Mouse (Mus musculus): ENCODE data around the gene Dusp6. TPM values are rescaled to one million over a fixed set of nuclear protein-coding genes. Genes with fewer than 3 reads are reported as not detected.
"Not testable (repeated sequence)": the region's sequence is repeated elsewhere in the genome, so short reads cannot be mapped to it uniquely, and the experiment has no call there.

Dusp6 gene
- 87.7 and 98.5 TPM in 2 replicates for polyA plus RNA-seq (2014; fragmentation: Nextera tagmentation; extraction: Ambion mirVana)

- peak; percentile 96 for ATAC-seq (ENCODE audit: low FRiP score, low TSS enrichment)
- under 1% methylated on average over 29 of the region's 29 CpGs for WGBS
- H3K27ac ChIP-seq (ENCODE audit: low read depth, low read length), result peak within 1 kb of the TSS; percentile 99
Observed at GRCm38 (mm10) chr10:99262867-99263379, at the start of gene Dusp6. TSS of gene Dusp6 (plus strand) at chr10:99263231.

DNA sequence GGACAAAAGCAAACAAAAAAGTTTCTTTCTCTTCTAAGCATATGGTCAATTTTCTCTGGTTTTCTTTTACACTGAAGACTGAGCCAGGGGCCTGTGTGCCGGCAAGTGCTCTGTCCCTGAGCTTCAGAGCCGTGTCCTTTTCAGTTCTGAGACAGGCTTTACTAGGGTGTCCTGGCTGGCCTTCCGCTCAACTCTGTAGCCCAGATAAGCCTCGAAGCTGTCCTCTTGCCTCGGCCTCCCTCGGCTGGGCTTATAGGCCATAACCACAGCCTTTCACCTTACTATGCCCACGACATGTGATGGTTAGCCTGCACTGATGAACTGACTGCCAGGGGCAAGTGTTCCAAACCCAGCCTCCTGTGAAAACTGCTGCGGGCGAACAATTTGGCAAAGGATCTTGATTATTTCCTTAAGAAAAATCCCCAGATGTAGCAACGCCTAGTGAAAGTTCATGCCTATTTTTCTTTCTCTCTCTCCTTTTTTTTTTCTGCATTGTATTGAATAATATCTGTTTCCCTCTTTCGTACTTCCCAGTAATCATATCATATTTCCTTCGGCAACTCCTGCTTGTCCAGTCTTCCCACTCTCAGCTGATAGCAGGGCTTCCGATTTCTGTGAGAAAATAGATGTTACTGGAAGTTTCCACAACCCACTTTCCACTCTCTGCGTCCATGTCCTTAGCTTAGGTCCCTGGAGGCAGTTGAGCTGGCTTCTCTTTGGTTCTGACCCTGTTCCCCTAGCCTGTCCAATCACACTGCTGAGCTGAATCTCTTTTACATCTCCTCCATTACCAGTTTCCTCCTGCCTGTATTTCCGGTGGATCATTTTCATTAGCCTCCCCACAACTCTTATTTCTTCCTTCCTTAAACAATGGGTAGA, 48.4 kb upstream of the Dusp6 start:
- no peaks in the 10 kb centered on the region for H3K36me3 ChIP-seq (ENCODE audit: control insufficient read depth, insufficient read depth, low read length)
- no peak overlapping the region for H3K9ac ChIP-seq (ENCODE audit: low read depth, low read length)
- 75% methylated on average over 15 of the region's 15 CpGs for WGBS
- ATAC-seq (ENCODE audit: low FRiP score, low TSS enrichment), result no peak
- H3K27me3 ChIP-seq (ENCODE audit: control insufficient read depth, insufficient read depth, low read length), result no peaks in the 10 kb centered on the region
- no peaks in the 10 kb centered on the region for H3K9me3 ChIP-seq (ENCODE audit: control insufficient read depth, low read length)
- no peak overlapping the region for H3K27ac ChIP-seq (ENCODE audit: low read depth, low read length)
- no peak overlapping the region for H3K4me3 ChIP-seq (ENCODE audit: low read length)
- H3K4me1 ChIP-seq (ENCODE audit: control insufficient read depth, insufficient read depth, low read length), result no peaks in the 10 kb centered on the region
- H3K4me2 ChIP-seq (replicated peaks; ENCODE audit: low read depth, low read length), result no peak overlapping the region

More at GRCm38 (mm10) chr10:99262867-99263379, at the start of gene Dusp6:
- H3K36me3 ChIP-seq (ENCODE audit: control insufficient read depth, insufficient read depth, low read length), result peaks cover 16% of the 10 kb centered on the region; the same call in 1 of the 2 replicates
- peak within 1 kb of the TSS; percentile 83 for H3K4me2 ChIP-seq (replicated peaks; ENCODE audit: low read depth, low read length)
- H3K9me3 ChIP-seq (ENCODE audit: control insufficient read depth, low read length), result no peaks in the 10 kb centered on the region
- H3K4me3 ChIP-seq (ENCODE audit: low read length), result peak within 1 kb of the TSS; percentile 89
- H3K4me1 ChIP-seq (ENCODE audit: control insufficient read depth, insufficient read depth, low read length), result peaks cover 17% of the 10 kb centered on the region
- no peaks in the 10 kb centered on the region for H3K27me3 ChIP-seq (ENCODE audit: control insufficient read depth, insufficient read depth, low read length)
- H3K9ac ChIP-seq (ENCODE audit: low read depth, low read length), result peak within 1 kb of the TSS; percentile 96

DNA sequence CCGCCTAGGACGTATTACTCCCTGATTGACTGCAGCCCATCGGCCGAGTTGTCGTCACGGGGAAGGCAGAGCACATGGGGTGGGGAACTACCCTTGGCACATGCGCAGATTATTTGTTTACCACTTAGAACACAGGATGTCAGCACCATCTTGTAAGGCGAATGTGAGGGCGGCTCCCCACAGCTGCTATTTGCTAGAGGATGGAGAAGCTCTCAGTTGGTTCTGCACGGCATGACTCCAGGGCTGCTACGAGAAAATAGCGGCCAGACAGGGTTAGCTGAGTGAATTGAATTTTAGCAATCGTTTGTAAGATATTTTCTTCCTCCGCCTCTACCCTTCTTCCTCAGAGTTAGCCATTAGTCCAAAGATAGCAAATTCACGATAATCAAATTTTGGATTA, 46.5 kb upstream of the Dusp6 start:
- ATAC-seq (ENCODE audit: low FRiP score, low TSS enrichment); H3K4me1 ChIP-seq (ENCODE audit: control insufficient read depth, insufficient read depth, low read length); H3K4me3 ChIP-seq (ENCODE audit: low read length); H3K27ac ChIP-seq (ENCODE audit: low read depth, low read length); H3K9ac ChIP-seq (ENCODE audit: low read depth, low read length); H3K27me3 ChIP-seq (ENCODE audit: control insufficient read depth, insufficient read depth, low read length); H3K4me2 ChIP-seq (replicated peaks; ENCODE audit: low read depth, low read length); H3K36me3 ChIP-seq (ENCODE audit: control insufficient read depth, insufficient read depth, low read length); H3K9me3 ChIP-seq (ENCODE audit: control insufficient read depth, low read length): not testable (repeated sequence)
- 93% methylated on average over 15 of the region's 15 CpGs for WGBS

DNA sequence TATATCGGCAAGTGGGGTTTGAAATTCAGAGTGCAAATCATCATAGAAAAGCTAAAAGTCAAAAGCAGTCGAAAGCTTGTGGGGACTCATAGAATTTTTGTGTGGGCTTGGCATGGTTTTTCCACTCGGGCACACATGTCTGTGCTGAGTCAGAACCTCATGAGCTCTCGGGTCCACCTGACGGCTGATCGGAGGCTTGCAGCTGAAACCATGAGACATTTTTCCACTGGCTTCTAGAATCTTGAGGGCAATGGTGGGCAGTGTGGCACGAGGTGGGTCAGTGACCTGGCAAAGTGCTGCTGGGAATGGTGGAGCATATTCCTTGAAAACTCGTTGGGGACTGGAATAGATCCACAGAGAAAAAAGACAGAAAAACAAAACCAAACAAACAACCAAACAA, 41.5 kb upstream of the Dusp6 start:
- WGBS, result 90% methylated on average over 8 of the region's 8 CpGs
- Histone ChIP-seq H3K27me3 (ENCODE audit: control insufficient read depth, insufficient read depth, low read length) (no peaks in the 10 kb centered on the region), H3K4me2 (replicated peaks; ENCODE audit: low read depth, low read length) (no peak overlapping the region), H3K4me3 (ENCODE audit: low read length) (no peak overlapping the region), H3K36me3 (ENCODE audit: control insufficient read depth, insufficient read depth, low read length) (no peaks in the 10 kb centered on the region), H3K27ac (ENCODE audit: low read depth, low read length) (no peak overlapping the region), H3K9ac (ENCODE audit: low read depth, low read length) (no peak overlapping the region), H3K9me3 (ENCODE audit: control insufficient read depth, low read length) (no peaks in the 10 kb centered on the region), H3K4me1 (ENCODE audit: control insufficient read depth, insufficient read depth, low read length) (no peaks in the 10 kb centered on the region)
- no peak for ATAC-seq (ENCODE audit: low FRiP score, low TSS enrichment)

- whole genome bisulfite sequencing, result 68% methylated on average over 5 of the region's 5 CpGs
- Histone ChIP-seq H3K36me3 (ENCODE audit: control insufficient read depth, insufficient read depth, low read length) (no peaks in the 10 kb centered on the region), H3K27ac (ENCODE audit: low read depth, low read length) (peak overlapping the region; percentile 67; the same call in 1 of the 2 replicates), H3K9ac (ENCODE audit: low read depth, low read length) (no peak overlapping the region), H3K4me1 (ENCODE audit: control insufficient read depth, insufficient read depth, low read length) (peaks cover under 1% of the 10 kb centered on the region), H3K4me2 (replicated peaks; ENCODE audit: low read depth, low read length) (no peak overlapping the region), H3K27me3 (ENCODE audit: control insufficient read depth, insufficient read depth, low read length) (no peaks in the 10 kb centered on the region), H3K4me3 (ENCODE audit: low read length) (no peak overlapping the region), H3K9me3 (ENCODE audit: control insufficient read depth, low read length) (no peaks in the 10 kb centered on the region)
- ATAC-seq (ENCODE audit: low FRiP score, low TSS enrichment), result no peak
Observed at GRCm38 (mm10) chr10:99222726-99223125, 40.3 kb upstream of the Dusp6 start.

GRCm38 (mm10) chr10:99224218-99224617, 38.8 kb upstream of the Dusp6 start:
- no peak overlapping the region for H3K27ac ChIP-seq (ENCODE audit: low read depth, low read length)
- H3K4me1 ChIP-seq (ENCODE audit: control insufficient read depth, insufficient read depth, low read length), result peaks cover 15% of the 10 kb centered on the region
- ATAC-seq (ENCODE audit: low FRiP score, low TSS enrichment), result no peak
- no peak overlapping the region for H3K4me2 ChIP-seq (replicated peaks; ENCODE audit: low read depth, low read length)
- no peak overlapping the region for H3K9ac ChIP-seq (ENCODE audit: low read depth, low read length)
- 66% methylated on average over 3 of the region's 3 CpGs for WGBS
- H3K4me3 ChIP-seq (ENCODE audit: low read length), result no peak overlapping the region
- H3K36me3 ChIP-seq (ENCODE audit: control insufficient read depth, insufficient read depth, low read length), result no peaks in the 10 kb centered on the region
- no peaks in the 10 kb centered on the region for H3K9me3 ChIP-seq (ENCODE audit: control insufficient read depth, low read length)
- H3K27me3 ChIP-seq (ENCODE audit: control insufficient read depth, insufficient read depth, low read length), result no peaks in the 10 kb centered on the region

- H3K4me3 ChIP-seq (ENCODE audit: low read length), result no peak overlapping the region
- H3K9ac ChIP-seq (ENCODE audit: low read depth, low read length), result no peak overlapping the region
- no peak overlapping the region for H3K4me2 ChIP-seq (replicated peaks; ENCODE audit: low read depth, low read length)
- H3K36me3 ChIP-seq (ENCODE audit: control insufficient read depth, insufficient read depth, low read length), result no peaks in the 10 kb centered on the region
- WGBS, result 91% methylated on average over 5 of the region's 5 CpGs
- no peak overlapping the region for H3K27ac ChIP-seq (ENCODE audit: low read depth, low read length)
- no peaks in the 10 kb centered on the region for H3K9me3 ChIP-seq (ENCODE audit: control insufficient read depth, low read length)
- no peak for ATAC-seq (ENCODE audit: low FRiP score, low TSS enrichment)
- peaks cover 15% of the 10 kb centered on the region for H3K4me1 ChIP-seq (ENCODE audit: control insufficient read depth, insufficient read depth, low read length)
- H3K27me3 ChIP-seq (ENCODE audit: control insufficient read depth, insufficient read depth, low read length), result no peaks in the 10 kb centered on the region
Observed at GRCm38 (mm10) chr10:99226782-99227181, 36.2 kb upstream of the Dusp6 start.

GRCm38 (mm10) chr10:99227968-99228864, 34.8 kb upstream of the Dusp6 start:
- no peak for ATAC-seq (ENCODE audit: low FRiP score, low TSS enrichment)
- H3K4me2 ChIP-seq (replicated peaks; ENCODE audit: low read depth, low read length), result peak overlapping the region; percentile 32
- no peak overlapping the region for H3K4me3 ChIP-seq (ENCODE audit: low read length)
- H3K36me3 ChIP-seq (ENCODE audit: control insufficient read depth, insufficient read depth, low read length), result no peaks in the 10 kb centered on the region
- H3K9me3 ChIP-seq (ENCODE audit: control insufficient read depth, low read length), result no peaks in the 10 kb centered on the region
- no peaks in the 10 kb centered on the region for H3K27me3 ChIP-seq (ENCODE audit: control insufficient read depth, insufficient read depth, low read length)
- H3K4me1 ChIP-seq (ENCODE audit: control insufficient read depth, insufficient read depth, low read length), result peaks cover 15% of the 10 kb centered on the region
- no peak overlapping the region for H3K9ac ChIP-seq (ENCODE audit: low read depth, low read length)
- WGBS, result 28% methylated on average over 17 of the region's 17 CpGs
- H3K27ac ChIP-seq (ENCODE audit: low read depth, low read length), result peak overlapping the region; percentile 62

Measured in kidney, embryonic 14.5 days (tissue).